Mouse (Mus musculus) E14TG2a.4 (cell line): ENCODE results near the gene Nr2f2.

Experiments
- CTCF ChIP-seq: conservative IDR thresholded peaks from 2 replicates; pipeline ENCODE4 v1.5.1; 2014; ENCODE audit warnings: low read length
- NANOG ChIP-seq: IDR thresholded peaks from 2 replicates; pipeline ENCODE4 v1.6.1; 2014; ENCODE audit warnings: borderline replicate concordance, low read length, mixed read lengths
- POU5F1 ChIP-seq: IDR thresholded peaks from 2 replicates; pipeline ENCODE4 v1.6.1; 2014; ENCODE audit warnings: low read length, borderline replicate concordance

DNA sequence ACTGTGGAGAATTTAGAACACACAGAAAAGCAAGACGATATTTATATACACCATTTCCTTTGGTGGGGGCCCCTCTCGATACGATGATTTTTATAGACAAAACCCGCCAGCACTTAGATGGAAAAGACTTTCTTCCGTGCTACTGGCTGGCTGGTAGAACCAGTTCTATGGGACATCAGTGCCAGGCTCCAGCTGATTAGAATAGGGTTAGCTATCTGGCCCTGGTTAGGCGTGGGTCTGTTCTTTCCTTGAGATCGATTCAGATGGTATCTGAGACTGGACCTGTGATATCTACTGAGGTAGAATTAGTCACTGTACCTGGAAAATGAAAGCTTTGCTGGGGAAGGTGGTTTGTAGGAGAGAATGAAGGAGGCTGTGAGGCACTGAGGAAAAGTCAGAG lies 46.4 kb upstream of the Nr2f2 start:
- no peak for TF ChIP-seq CTCF
- no peak for TF ChIP-seq NANOG
- TF ChIP-seq POU5F1: no peak
